Mouse (Mus musculus) C2C12 (cell line): Measurements from ENCODE around the gene Cask.

Experiments
- CEBPB ChIP-seq: IDR thresholded peaks from one replicate; pipeline ENCODE4 v1.6.1; 2011; ENCODE audit warnings: low read depth, mild to moderate bottlenecking, control low read depth, moderate library complexity
- CTCF ChIP-seq: IDR thresholded peaks from one replicate; pipeline ENCODE4 v1.5.1; 2011; ENCODE audit not compliant: control insufficient read depth, insufficient read depth, insufficient read length
- MAX ChIP-seq: IDR thresholded peaks from one replicate; pipeline ENCODE4 v1.6.1; 2011; ENCODE audit warnings: mild to moderate bottlenecking, control low read depth
- MYOG ChIP-seq: IDR thresholded peaks from one replicate; pipeline ENCODE4 v1.6.1; 2011; ENCODE audit not compliant: control insufficient read depth, insufficient read length; ENCODE audit errors: extremely low read depth

- TF ChIP-seq CTCF (no peak), CEBPB (no peak), MYOG (no peak), MAX (no peak)
These were observed 190.1 kb downstream of the Cask start, which contains the start of gene Gpr82 for GRCm38 (mm10) chrX:13661063-13661462.
